Mouse (Mus musculus): ENCODE data around the gene Chchd6. TPM values are rescaled to one million over a fixed set of nuclear protein-coding genes. Genes with fewer than 3 reads are reported as not detected.

The Chchd6 gene
- total RNA-seq, 2 experiments from 2014 or later: 2.3 to 2.6 TPM

- intact Hi-C loops (cut with DNase I): no loop called here
- DNase-seq: no peak
Measured at GRCm38 (mm10) chr6:89538102-89538751, 57.2 kb downstream of the Chchd6 start.

GRCm38 (mm10) chr6:89535626-89536225 lies 59.7 kb downstream of the Chchd6 start:
- no peak for DNase-seq
- intact Hi-C loops (cut with DNase I): no loop called here

- intact Hi-C loops (cut with DNase I): no loop called here
- no peak for DNase-seq
Measured at GRCm38 (mm10) chr6:89524766-89525165, 70.7 kb downstream of the Chchd6 start.

- no peak for DNase-seq
- intact Hi-C loops (cut with DNase I): no loop called here
Measured at GRCm38 (mm10) chr6:89510154-89510553, 85.3 kb downstream of the Chchd6 start.

GRCm38 (mm10) chr6:89508725-89509124 lies 86.7 kb downstream of the Chchd6 start:
- no peak for DNase-seq
- intact Hi-C loops (cut with DNase I): no loop called here

GRCm38 (mm10) chr6:89508263-89508662 lies 87.2 kb downstream of the Chchd6 start:
- intact Hi-C loops (cut with DNase I): no loop called here
- no peak for DNase-seq

GRCm38 (mm10) chr6:89499961-89500360 lies 95.5 kb downstream of the Chchd6 start:
- no peak for DNase-seq
- intact Hi-C loops (cut with DNase I): no loop called here

GRCm38 (mm10) chr6:89498764-89499516 lies 96.5 kb downstream of the Chchd6 start:
- intact Hi-C loops (cut with DNase I): no loop called here
- no peak for DNase-seq

GRCm38 (mm10) chr6:89496916-89497315 lies 98.5 kb downstream of the Chchd6 start:
- no peak for DNase-seq
- intact Hi-C loops (cut with DNase I): no loop called here

- intact Hi-C loops (cut with DNase I): no loop called here
- DNase-seq: no peak
Measured at GRCm38 (mm10) chr6:89492368-89492767, 103.1 kb downstream of the Chchd6 start.

- intact Hi-C loops (cut with DNase I): no loop called here
Measured at GRCm38 (mm10) chr6:89490369-89490768, 105.1 kb downstream of the Chchd6 start.

GRCm38 (mm10) chr6:89489533-89489932 lies 105.9 kb downstream of the Chchd6 start:
- DNase-seq: no peak
- intact Hi-C loops (cut with DNase I): no loop called here

More at GRCm38 (mm10) chr6:89490369-89490768, 105.1 kb downstream of the Chchd6 start:
- DNase-seq: no peak

- intact Hi-C loops (cut with DNase I): no loop called here
- DNase-seq: no peak
Measured at GRCm38 (mm10) chr6:89486055-89486454, 109.4 kb downstream of the Chchd6 start.

GRCm38 (mm10) chr6:89481192-89481591 lies 114.3 kb downstream of the Chchd6 start:
- no peak for DNase-seq
- intact Hi-C loops (cut with DNase I): no loop called here

GRCm38 (mm10) chr6:89467908-89468307 lies 127.5 kb downstream of the Chchd6 start:
- intact Hi-C loops (cut with DNase I): no loop called here
- no peak for DNase-seq

GRCm38 (mm10) chr6:89467290-89467689 lies 128.2 kb downstream of the Chchd6 start:
- no peak for DNase-seq
- intact Hi-C loops (cut with DNase I): no loop called here

- intact Hi-C loops (cut with DNase I): no loop called here
- DNase-seq: no peak
Measured at GRCm38 (mm10) chr6:89466875-89467274, 128.6 kb downstream of the Chchd6 start.

GRCm38 (mm10) chr6:89466053-89466708 lies 129.3 kb downstream of the Chchd6 start:
- intact Hi-C loops (cut with DNase I): no loop called here
- DNase-seq: no peak

- intact Hi-C loops (cut with DNase I): no loop called here
- DNase-seq: no peak
Measured at GRCm38 (mm10) chr6:89462223-89462760, 133.2 kb downstream of the Chchd6 start.

GRCm38 (mm10) chr6:89461250-89462222 lies 133.9 kb downstream of the Chchd6 start:
- intact Hi-C loops (cut with DNase I): no loop called here
- DNase-seq: no peak

All from gastrocnemius, postnatal 36 days (tissue).